Mouse (Mus musculus) embryonic fibroblast, embryonic 13.5 days (primary cell): ENCODE data around the gene Gpr146.

Experiments
- CTCF ChIP-seq: IDR thresholded peaks from 2 replicates; pipeline ENCODE4 v1.5.1; 2011; ENCODE audit warnings: mild to moderate bottlenecking, control low read depth, low read length, moderate library complexity, borderline replicate concordance; ENCODE audit not compliant: insufficient read depth
- POLR2A ChIP-seq: IDR thresholded peaks from 2 replicates; pipeline ENCODE4 v1.6.1; 2011; ENCODE audit warnings: low read depth, mild to moderate bottlenecking, control low read depth, low read length, moderate library complexity

GRCm38 (mm10) chr5:139432333-139432732 is 54.8 kb downstream of the Gpr146 start:
- no peak for TF ChIP-seq CTCF
- no peak for TF ChIP-seq POLR2A
